Mouse (Mus musculus) embryonic fibroblast, embryonic 13.5 days (primary cell): ENCODE measurements around the gene Ninj2. TPM values are rescaled to one million over a fixed set of nuclear protein-coding genes. Genes with fewer than 3 reads are reported as not detected.

Source experiments
- H3K27ac ChIP-seq: 2 replicates; pipeline ENCODE4 v1.5.1; 2012; ENCODE audit warnings: low read length, control low read depth, inconsistent platforms; ENCODE audit not compliant: insufficient read depth
- H3K4me1 ChIP-seq: 2 replicates; pipeline ENCODE4 v1.6.1; 2011; ENCODE audit warnings: low read length; ENCODE audit not compliant: control insufficient read depth, insufficient read depth
- H3K4me3 ChIP-seq: 2 replicates; pipeline ENCODE4 v1.5.1; 2011; ENCODE audit warnings: mild to moderate bottlenecking, control low read depth, low read length; ENCODE audit not compliant: insufficient read depth
- CTCF ChIP-seq: IDR thresholded peaks from 2 replicates; pipeline ENCODE4 v1.5.1; 2011; ENCODE audit warnings: mild to moderate bottlenecking, control low read depth, low read length, moderate library complexity, borderline replicate concordance; ENCODE audit not compliant: insufficient read depth
- POLR2A ChIP-seq: IDR thresholded peaks from 2 replicates; pipeline ENCODE4 v1.6.1; 2011; ENCODE audit warnings: low read depth, mild to moderate bottlenecking, control low read depth, low read length, moderate library complexity
- polyA plus RNA-seq: library from polyadenylated mRNA; stranded (reverse); fragments of >200 nt; gene quantifications from 2 replicates; pipeline ENCODE4 v1.2.4, GENCODE M21; 2011; ENCODE audit warnings: low read depth; ENCODE audit not compliant: missing spikeins, insufficient read length

Ninj2 gene
- polyA plus RNA-seq, 1 experiment, result not detected

- Histone ChIP-seq H3K4me1 (no peaks in the 10 kb centered on the region; the same call in 1 of the 2 replicates), H3K4me3 (no peak overlapping the region), H3K27ac (no peak overlapping the region)
- no peak for TF ChIP-seq CTCF
- TF ChIP-seq POLR2A, result no peak
These were observed 147.3 kb downstream of the Ninj2 start for GRCm38 (mm10) chr6:120240461-120240860.

DNA sequence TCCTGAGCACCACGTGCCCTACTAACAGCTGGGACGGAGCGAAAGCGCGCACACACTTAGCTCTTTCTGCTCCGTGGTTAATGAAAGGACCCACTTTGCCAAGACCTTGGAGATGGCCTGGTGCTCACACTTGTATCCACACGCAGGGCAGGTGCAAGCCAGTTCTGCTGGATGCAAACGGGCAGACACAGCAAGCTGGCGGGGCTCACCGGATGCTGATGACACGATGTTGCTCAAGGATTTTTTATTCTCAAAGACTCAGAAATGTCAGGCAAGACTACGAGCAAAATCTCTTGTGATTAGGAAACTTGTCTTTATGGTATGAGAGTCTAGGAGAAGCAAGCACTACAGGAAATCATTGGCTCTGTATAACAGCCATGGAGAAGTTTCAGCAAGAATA, 148.3 kb downstream of the Ninj2 start:
- Histone ChIP-seq H3K27ac (no peak overlapping the region), H3K4me3 (no peak overlapping the region), H3K4me1 (no peaks in the 10 kb centered on the region)
- TF ChIP-seq POLR2A, result no peak
- TF ChIP-seq CTCF, result no peak

DNA sequence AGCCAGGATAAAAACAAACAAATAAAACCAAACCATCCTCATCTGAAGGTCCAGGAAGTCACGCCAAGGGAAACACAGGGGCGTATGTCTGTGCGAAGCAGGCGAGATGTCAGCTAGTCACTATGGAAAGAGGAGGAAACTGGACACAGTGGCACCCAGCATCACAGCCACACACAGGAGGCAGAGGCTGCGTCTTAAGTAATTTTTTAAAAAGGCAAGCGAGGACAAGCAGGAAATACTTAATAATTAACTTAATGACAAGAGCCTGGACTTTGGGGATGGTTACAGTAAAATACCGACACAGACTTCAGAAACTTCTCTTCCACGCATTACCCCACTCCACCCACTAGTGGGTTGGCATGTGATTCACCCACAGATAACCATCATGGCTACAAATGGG, 149.4 kb downstream of the Ninj2 start:
- Histone ChIP-seq H3K27ac (no peak overlapping the region), H3K4me1 (no peaks in the 10 kb centered on the region), H3K4me3 (no peak overlapping the region)
- TF ChIP-seq POLR2A (no peak), CTCF (no peak)

DNA sequence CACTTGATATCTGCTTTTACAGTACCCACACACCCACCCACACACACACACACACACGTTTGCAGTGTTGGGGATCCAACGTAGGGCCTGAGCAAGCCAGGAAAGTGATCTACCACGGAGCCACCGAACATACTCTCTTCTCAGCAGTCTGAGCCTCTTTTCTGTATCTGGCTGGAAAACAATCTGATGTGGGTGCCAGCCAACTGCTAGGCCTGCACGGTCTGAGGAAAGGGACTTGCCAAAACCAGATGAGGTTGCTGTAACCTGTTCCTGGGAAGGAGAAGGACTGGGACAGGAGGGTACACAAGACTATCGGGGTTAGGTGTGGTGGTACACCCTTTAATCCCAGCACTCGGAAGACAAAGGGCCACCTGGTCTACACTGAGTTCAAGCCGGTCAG, 150.1 kb downstream of the Ninj2 start:
- H3K27ac ChIP-seq, result no peak overlapping the region
- TF ChIP-seq POLR2A (no peak), CTCF (no peak)

DNA sequence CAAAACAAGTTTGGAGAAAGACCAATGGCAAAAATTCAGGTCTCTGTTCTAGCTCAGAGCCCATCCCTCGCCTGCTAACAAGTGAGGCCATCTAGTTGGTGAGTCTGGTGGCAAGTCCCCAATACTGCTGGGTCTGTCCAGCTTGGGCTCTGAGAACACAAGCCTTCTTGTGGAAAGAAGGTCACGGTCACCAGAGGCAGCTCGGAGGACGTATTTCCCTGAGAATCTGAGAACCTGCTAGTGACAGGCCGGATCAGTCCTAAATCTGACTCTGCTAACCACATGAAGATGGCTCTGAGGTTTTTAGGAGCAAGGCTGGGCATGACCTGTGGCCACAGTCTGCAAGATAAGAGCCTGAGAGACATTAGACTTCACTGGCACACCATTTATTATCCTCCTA, 153.5 kb downstream of the Ninj2 start:
- TF ChIP-seq CTCF, result no peak
- TF ChIP-seq POLR2A, result no peak
- no peaks in the 10 kb centered on the region for H3K4me1 ChIP-seq

More for the DNA sequence above, 150.1 kb downstream of the Ninj2 start:
- Histone ChIP-seq H3K4me1 (no peaks in the 10 kb centered on the region), H3K4me3 (no peak overlapping the region)

DNA sequence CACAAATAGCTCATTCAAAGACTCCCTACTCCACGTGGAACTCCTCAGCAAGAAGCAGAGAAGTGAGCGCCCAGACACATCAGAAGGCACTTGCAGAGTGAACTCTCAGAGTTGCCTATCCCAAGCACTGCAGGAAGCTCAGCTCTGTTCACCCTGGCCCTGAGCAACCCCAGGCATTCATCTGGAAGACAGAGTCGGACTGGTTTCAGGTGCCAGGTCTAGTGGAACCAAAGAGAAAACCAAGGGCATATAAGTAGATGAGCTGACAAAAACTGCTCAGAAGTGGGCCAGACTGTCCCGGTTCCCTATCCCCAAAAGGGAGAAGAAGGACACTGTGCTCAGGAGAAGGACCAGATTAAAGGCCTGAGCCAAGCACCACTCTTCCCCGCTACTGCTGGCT, 156.7 kb downstream of the Ninj2 start:
- no peak for TF ChIP-seq CTCF
- TF ChIP-seq POLR2A, result no peak
- Histone ChIP-seq H3K4me1 (no peaks in the 10 kb centered on the region), H3K27ac (no peak overlapping the region), H3K4me3 (no peak overlapping the region)

More for the DNA sequence above, 153.5 kb downstream of the Ninj2 start:
- Histone ChIP-seq H3K27ac (no peak overlapping the region), H3K4me3 (no peak overlapping the region)

Other genes with a start within 250 kb of the Ninj2 start
- 34.1 and 34.9 TPM in 2 replicates for gene Erc1, start 245.2 kb upstream of the Ninj2 start, polyA plus RNA-seq
- 14.6 and 18.8 TPM in 2 replicates for gene Rad52, start 190.7 kb upstream of the Ninj2 start, polyA plus RNA-seq
- gene Wnk1, start 54.7 kb upstream of the Ninj2 start, polyA plus RNA-seq, result 252 and 322 TPM in 2 replicates
- not detected in 2 replicates for gene D330020A13Rik, start 201.0 kb downstream of the Ninj2 start, polyA plus RNA-seq
- not detected in 2 replicates for gene B4galnt3, start 201.2 kb downstream of the Ninj2 start, polyA plus RNA-seq